Mouse (Mus musculus): ENCODE data around the gene Dusp3.

DNA sequence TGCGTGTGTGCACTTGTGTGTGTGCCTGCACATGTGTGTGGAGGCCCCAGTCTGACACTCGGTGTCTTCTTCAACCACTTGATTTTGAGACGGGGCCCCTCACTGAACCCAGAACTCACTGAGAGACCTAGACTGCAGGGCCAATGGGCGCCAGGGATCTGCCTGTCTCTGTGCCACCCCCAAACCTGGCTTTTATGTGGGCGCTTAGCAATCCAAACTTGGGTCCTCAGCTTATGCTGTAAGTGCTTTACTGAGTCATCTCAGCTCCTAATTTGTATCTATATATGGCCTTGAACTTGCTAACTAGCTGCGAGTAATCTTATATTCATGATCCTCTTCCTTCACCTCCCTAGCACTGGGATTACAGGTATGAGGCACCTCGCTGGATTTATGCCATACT is 5.6 kb upstream of the Dusp3 start:
- TF ChIP-seq CTCF (IDR thresholded peaks at IDR 0.05; ENCODE audit: low read depth) (no peak), EP300 (IDR thresholded peaks at IDR 0.05; ENCODE audit: low read depth) (no peak)

Measured in heart, postnatal 0 days (tissue).